Mouse (Mus musculus) hindbrain, embryonic 13.5 days (tissue): ENCODE results near the gene Zbp1. TPM values are rescaled to one million over a fixed set of nuclear protein-coding genes. Genes with fewer than 3 reads are reported as not detected.

Experiments
- ATAC-seq: fragments of 200-750 bp; cut with Nextera tagmentation; 2 replicates; pipeline ENCODE4 v1.8.0; 2017; ENCODE audit warnings: moderate TSS enrichment; ENCODE audit not compliant: low FRiP score
- H3K27ac ChIP-seq: fragments of 300-500 bp; sonication (generic); 2 replicates; pipeline ENCODE4 v1.5.1; 2015; ENCODE audit warnings: inconsistent platforms, mild to moderate bottlenecking, moderate library complexity
- H3K27me3 ChIP-seq: fragments of 300-500 bp; sonication (generic); 2 replicates; pipeline ENCODE4 v1.6.1; 2015; ENCODE audit warnings: mild to moderate bottlenecking, inconsistent platforms
- H3K36me3 ChIP-seq: fragments of 300-500 bp; sonication (generic); 2 replicates; pipeline ENCODE4 v1.6.1; 2015; ENCODE audit warnings: mild to moderate bottlenecking, inconsistent platforms
- H3K4me1 ChIP-seq: fragments of 300-500 bp; sonication (generic); replicated peaks from 2 replicates; pipeline ENCODE4 v1.6.1; 2015; ENCODE audit warnings: inconsistent platforms
- H3K4me2 ChIP-seq: fragments of 300-500 bp; sonication (generic); 2 replicates; pipeline ENCODE4 v1.6.1; 2015; ENCODE audit warnings: inconsistent platforms, mild to moderate bottlenecking, moderate library complexity
- H3K4me3 ChIP-seq: fragments of 300-500 bp; sonication (generic); 2 replicates; pipeline ENCODE4 v1.5.1; 2015; ENCODE audit warnings: mild to moderate bottlenecking, inconsistent platforms
- H3K9ac ChIP-seq: fragments of 300-500 bp; sonication (generic); 2 replicates; pipeline ENCODE4 v1.6.1; 2015; ENCODE audit warnings: mild to moderate bottlenecking, inconsistent platforms
- H3K9me3 ChIP-seq: fragments of 300-500 bp; sonication (generic); 2 replicates; pipeline ENCODE4 v1.6.1; 2016; ENCODE audit warnings: inconsistent platforms
- WGBS: fragments of 180-500 bp; shearing (Covaris S2); methylation state at CpG from one replicate; pipeline ENCODE4 v1.1.7; 2015; 5-methylcytosine and 5-hydroxymethylcytosine counted together
- polyA plus RNA-seq: library from polyadenylated mRNA; unstranded; fragments of >200 nt; fragmentation: Nextera tagmentation; extraction: Ambion mirVana; gene quantifications from 2 replicates; pipeline ENCODE4 v1.2.1, GENCODE M21; 2015

The Zbp1 gene
- polyA plus RNA-seq, 1 experiment from 2014 or later: 0.29 TPM

DNA sequence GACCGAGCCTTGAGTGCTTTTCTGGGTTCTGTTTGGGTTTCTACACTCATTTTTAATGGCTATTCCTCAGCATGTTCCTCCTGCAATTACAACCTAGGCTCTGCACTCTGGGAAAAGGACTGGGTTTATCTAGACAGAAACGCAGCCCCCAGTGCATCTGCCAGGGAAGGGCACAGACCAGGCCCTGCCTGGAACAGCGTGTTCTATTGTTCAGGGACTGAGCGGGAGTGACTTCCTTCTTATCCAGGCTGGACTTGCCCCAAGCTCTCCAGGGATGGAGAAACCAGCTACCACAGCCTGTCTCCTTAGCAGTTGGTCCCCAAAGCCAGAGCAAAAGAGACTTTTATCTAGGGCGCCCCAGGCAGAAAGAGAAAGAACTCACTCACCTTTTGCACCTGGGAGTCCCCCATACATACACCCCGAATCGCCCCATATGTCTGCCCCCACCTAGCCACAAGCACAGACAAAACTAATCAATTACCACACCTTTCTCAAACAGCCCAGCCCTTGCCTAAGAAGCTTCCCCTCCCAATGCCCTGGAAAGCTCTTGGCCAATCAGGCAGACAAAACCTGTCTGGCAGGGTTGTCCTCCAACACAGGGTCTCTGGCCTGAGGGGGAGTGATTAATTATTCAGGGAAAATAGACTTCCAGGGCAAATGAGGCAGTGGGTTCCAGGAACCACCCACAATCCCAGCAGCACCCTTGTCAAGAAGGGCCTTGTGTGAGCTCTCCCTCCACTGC, 37.3 kb upstream of the Zbp1 start:
- Histone ChIP-seq H3K27me3 (no peaks in the 10 kb centered on the region), H3K36me3 (no peaks in the 10 kb centered on the region), H3K9ac (no peak overlapping the region; the same call in 1 of the 2 replicates), H3K27ac (peak overlapping the region; percentile 77), H3K4me3 (no peak overlapping the region), H3K4me1 (peaks cover 99% of the 10 kb centered on the region), H3K9me3 (no peaks in the 10 kb centered on the region), H3K4me2 (no peak overlapping the region)
- ATAC-seq: no peak
- 60% methylated on average over 7 of the region's 7 CpGs for WGBS

DNA sequence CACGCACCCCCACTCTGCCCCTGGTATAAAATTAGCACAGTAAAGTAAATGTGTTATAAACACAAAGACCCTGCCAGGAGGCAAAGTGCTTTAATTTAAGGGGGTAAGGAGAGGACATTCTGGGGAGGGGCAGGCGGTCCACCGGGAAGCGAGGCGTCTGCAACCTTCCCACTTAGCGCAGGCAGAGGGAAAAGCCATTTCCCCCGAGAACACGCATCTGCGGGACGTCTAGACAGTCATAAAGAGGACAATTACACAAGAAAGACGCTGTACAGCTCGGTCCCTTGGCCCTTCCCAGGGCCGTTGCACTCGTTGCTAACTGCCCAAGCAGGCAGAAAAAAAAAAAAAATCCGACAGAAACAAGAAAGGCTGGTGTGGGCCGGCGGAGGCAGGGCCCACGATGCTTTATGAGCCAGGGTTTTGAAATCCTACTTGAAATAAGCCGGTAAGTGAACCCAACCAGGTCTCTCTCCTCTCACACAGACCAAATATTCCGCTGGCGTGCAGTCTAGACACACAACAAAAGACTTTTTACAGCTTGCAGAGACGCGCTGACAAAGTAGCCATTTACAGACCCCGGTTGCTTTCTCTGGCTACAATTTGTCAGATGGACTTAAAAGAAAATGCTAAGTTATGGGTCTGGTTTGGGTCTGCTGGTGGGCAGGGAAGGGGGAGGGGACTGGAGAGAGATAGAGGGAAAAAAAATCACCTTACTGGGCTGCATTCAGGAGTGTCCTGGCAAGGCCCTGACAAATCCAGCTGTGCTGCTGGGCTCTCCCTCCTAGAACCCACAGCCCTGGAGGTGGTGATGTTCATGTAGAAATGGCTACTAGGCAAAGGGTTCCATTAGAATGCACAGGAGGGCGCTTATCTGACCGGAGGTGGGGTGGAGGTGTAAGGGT, 35.3 kb upstream of the Zbp1 start:
- peak overlapping the region; percentile 70 for H3K27ac ChIP-seq
- H3K27me3 ChIP-seq: no peaks in the 10 kb centered on the region
- no peak overlapping the region for H3K4me3 ChIP-seq
- H3K4me2 ChIP-seq: peak overlapping the region; percentile 33
- H3K9ac ChIP-seq: peak overlapping the region; percentile 49; the same call in 1 of the 2 replicates
- 13% methylated on average over 26 of the region's 26 CpGs for WGBS
- peak; percentile 7; the same call in 1 of the 2 replicates for ATAC-seq
- peaks cover 99% of the 10 kb centered on the region for H3K4me1 ChIP-seq
- no peaks in the 10 kb centered on the region for H3K9me3 ChIP-seq
- H3K36me3 ChIP-seq: no peaks in the 10 kb centered on the region

DNA sequence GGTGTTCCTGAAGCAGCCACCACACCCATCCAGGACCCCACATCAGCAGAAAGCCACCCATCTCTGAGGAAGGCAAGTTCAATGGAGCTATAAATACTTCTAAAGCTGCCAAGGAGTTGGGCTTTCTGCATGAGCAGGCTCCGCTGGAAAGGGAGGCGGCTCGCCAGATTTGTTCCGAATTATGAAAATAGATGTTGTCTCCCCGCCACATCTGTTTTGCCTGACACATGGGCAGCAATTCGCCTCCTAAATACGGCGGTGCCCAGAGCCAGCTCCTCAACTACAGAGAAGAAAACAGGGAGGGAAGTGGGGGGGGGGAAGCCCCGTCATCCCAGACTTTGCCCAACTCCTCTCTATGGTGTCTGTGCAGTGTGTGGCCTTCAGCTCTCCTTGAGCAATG, 33.0 kb upstream of the Zbp1 start:
- WGBS: 56% methylated on average over 9 of the region's 9 CpGs
- H3K27ac ChIP-seq: 0 out of 2 replicates have a peak overlapping the region, but pooled peaks have one; percentile 30
- no peak for ATAC-seq

DNA sequence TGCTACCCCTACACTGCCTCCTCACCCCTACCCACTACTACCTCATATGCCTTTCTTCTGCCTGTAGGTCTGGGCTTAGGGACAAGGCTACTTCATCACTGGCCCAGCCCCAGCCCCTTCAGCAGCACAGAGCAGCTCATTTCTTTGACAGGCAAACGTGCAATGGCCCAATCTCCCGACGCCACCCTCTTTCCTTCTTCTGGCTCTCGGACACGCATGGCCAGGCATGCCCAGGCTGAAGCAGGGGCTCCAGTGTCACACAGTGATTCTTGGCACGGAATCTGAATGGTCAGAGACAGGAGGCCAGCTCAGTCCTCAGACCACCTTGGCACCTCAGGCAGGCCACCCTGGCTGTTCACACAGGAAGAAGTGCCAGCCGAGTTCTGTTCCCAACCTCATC, 32.4 kb upstream of the Zbp1 start:
- H3K36me3 ChIP-seq: no peaks in the 10 kb centered on the region
- H3K4me2 ChIP-seq: no peak overlapping the region
- no peaks in the 10 kb centered on the region for H3K27me3 ChIP-seq
- 0 out of 2 replicates have a peak overlapping the region, but pooled peaks have one; percentile 30 for H3K27ac ChIP-seq
- WGBS: 41% methylated on average over 7 of the region's 7 CpGs
- no peak for ATAC-seq
- H3K9ac ChIP-seq: peak overlapping the region; percentile 43; the same call in 1 of the 2 replicates
- H3K9me3 ChIP-seq: no peaks in the 10 kb centered on the region
- peaks cover 96% of the 10 kb centered on the region for H3K4me1 ChIP-seq
- H3K4me3 ChIP-seq: no peak overlapping the region

More for the DNA sequence above, 33.0 kb upstream of the Zbp1 start:
- peaks cover 96% of the 10 kb centered on the region for H3K4me1 ChIP-seq
- H3K4me3 ChIP-seq: no peak overlapping the region
- H3K27me3 ChIP-seq: no peaks in the 10 kb centered on the region
- H3K9me3 ChIP-seq: no peaks in the 10 kb centered on the region
- H3K4me2 ChIP-seq: no peak overlapping the region
- no peak overlapping the region for H3K9ac ChIP-seq
- H3K36me3 ChIP-seq: no peaks in the 10 kb centered on the region

DNA sequence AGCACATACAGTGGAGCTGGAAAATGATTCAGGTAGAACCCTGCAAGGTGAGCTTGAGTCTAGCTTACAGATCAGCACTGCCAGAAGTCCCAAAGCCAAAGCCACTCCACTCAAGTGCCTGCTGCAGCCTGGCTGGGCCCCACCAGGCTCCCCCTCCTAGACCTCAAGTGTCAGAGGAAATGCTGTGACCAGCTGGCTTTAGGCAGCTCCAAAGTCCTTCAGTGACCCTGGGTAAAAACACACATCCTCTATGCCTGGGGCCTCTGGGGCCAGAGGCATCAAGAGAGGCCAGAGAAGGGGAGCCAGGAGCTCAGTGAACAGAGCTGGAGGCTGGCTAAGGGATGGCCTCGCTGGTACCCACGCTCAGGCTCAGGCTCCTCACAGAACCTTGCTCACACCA, 31.7 kb upstream of the Zbp1 start:
- H3K27ac ChIP-seq: 0 out of 2 replicates have a peak overlapping the region, but pooled peaks have one; percentile 30
- H3K36me3 ChIP-seq: no peaks in the 10 kb centered on the region
- H3K9ac ChIP-seq: no peak overlapping the region
- H3K4me3 ChIP-seq: no peak overlapping the region
- H3K27me3 ChIP-seq: no peaks in the 10 kb centered on the region
- WGBS: 18% methylated on average over 2 of the region's 2 CpGs
- peaks cover 96% of the 10 kb centered on the region for H3K4me1 ChIP-seq
- H3K9me3 ChIP-seq: no peaks in the 10 kb centered on the region
- ATAC-seq: no peak
- H3K4me2 ChIP-seq: no peak overlapping the region

DNA sequence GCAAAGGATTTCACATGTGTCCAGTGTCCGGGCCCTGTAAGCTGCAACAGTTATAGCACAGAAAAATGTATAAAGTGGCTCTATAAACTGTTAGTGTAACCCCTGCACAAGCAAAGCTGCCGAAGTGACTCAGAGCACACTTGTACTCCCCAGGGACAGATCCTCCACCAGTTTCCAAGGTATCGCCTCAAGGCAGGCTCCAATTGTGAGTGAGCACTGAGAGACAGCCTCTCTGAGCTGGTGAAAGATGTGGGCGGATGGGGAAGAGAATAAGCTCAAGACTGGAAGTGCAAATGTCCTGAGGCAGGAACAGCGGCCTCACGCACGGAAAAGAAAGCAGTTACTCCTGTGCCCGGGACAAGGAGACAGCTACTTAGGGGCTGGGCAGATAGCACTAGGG, 31.2 kb upstream of the Zbp1 start:
- 66% methylated on average over 8 of the region's 8 CpGs for WGBS
- no peak overlapping the region for H3K4me2 ChIP-seq
- H3K9me3 ChIP-seq: no peaks in the 10 kb centered on the region
- no peaks in the 10 kb centered on the region for H3K27me3 ChIP-seq
- H3K4me1 ChIP-seq: peaks cover 95% of the 10 kb centered on the region
- peak overlapping the region; percentile 30; the same call in 1 of the 2 replicates for H3K27ac ChIP-seq
- no peak overlapping the region for H3K9ac ChIP-seq
- no peak overlapping the region for H3K4me3 ChIP-seq
- ATAC-seq: no peak
- no peaks in the 10 kb centered on the region for H3K36me3 ChIP-seq

DNA sequence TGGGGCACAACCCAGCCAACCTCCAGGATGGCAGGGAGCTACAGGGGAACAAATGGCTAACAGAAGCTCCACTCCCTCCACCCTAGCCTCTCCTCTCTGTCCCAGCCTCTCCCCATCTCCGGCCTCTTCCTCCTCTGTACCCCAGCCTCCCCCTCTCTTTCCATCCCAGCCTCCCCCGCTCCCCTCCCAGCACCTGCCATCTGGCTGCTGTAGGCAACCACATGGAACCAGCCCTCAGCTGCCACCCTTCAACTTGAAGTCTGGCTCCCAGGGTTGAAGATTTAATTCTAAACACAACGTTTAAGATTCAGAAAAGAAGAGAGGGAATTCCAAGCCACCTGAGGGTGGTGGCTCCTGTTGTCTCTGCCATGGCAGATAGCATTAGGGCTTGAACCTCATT, 30.7 kb upstream of the Zbp1 start:
- no peaks in the 10 kb centered on the region for H3K9me3 ChIP-seq
- H3K4me1 ChIP-seq: peaks cover 89% of the 10 kb centered on the region
- peak overlapping the region; percentile 23; the same call in 1 of the 2 replicates for H3K27ac ChIP-seq
- no peaks in the 10 kb centered on the region for H3K36me3 ChIP-seq
- no peak for ATAC-seq
- H3K4me2 ChIP-seq: no peak overlapping the region
- H3K27me3 ChIP-seq: no peaks in the 10 kb centered on the region
- WGBS: 42% methylated on average over 3 of the region's 3 CpGs
- H3K4me3 ChIP-seq: no peak overlapping the region
- H3K9ac ChIP-seq: no peak overlapping the region

DNA sequence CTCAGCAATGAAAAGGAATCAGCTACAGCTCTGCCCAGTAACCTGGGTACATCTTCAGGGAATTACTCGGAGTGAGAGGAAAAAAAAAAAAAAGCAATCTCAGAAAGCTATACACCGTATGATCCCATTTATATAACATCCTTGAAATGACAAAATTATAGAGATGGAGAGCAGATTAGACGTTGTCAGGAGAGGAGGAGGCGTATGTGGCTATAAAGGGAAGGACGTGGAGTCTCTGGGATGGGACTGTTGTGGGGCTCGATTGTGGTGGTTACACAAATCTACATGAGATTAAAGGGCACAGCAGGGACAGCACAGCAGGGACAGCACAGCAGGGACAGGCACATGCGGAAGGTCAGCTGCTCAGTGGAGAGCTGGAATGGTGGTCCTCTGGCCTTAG, 30.1 kb upstream of the Zbp1 start:
- no peaks in the 10 kb centered on the region for H3K27me3 ChIP-seq
- no peak overlapping the region for H3K27ac ChIP-seq
- WGBS: 68% methylated on average over 7 of the region's 7 CpGs
- no peak overlapping the region for H3K4me3 ChIP-seq
- no peaks in the 10 kb centered on the region for H3K9me3 ChIP-seq
- no peak for ATAC-seq
- H3K36me3 ChIP-seq: no peaks in the 10 kb centered on the region
- H3K4me1 ChIP-seq: peaks cover 88% of the 10 kb centered on the region
- H3K9ac ChIP-seq: no peak overlapping the region
- H3K4me2 ChIP-seq: no peak overlapping the region

DNA sequence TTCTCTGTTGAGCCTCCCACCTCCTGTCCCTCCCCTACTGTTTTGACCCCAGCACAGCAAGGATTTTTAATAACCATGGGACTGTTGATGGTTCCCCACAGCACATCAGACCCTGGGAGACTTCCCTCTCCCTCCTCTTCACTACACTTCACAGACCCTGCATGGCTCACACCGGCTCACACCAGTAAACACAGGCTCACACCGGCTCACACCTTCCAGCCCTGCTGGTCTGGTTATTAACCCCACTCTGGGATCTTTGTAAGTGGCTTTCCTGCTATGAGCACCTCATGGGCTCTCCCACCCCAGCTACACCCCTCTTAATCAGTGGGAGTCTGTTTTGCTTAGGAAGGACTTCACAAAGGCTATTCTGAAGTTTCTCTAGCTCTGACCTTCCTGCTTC, 29.2 kb upstream of the Zbp1 start:
- Histone ChIP-seq H3K4me1 (peaks cover 88% of the 10 kb centered on the region), H3K36me3 (no peaks in the 10 kb centered on the region), H3K9me3 (no peaks in the 10 kb centered on the region), H3K27ac (no peak overlapping the region), H3K27me3 (no peaks in the 10 kb centered on the region), H3K4me2 (no peak overlapping the region), H3K4me3 (no peak overlapping the region), H3K9ac (no peak overlapping the region)
- no peak for ATAC-seq
- 40% methylated on average over 2 of the region's 2 CpGs for whole genome bisulfite sequencing

DNA sequence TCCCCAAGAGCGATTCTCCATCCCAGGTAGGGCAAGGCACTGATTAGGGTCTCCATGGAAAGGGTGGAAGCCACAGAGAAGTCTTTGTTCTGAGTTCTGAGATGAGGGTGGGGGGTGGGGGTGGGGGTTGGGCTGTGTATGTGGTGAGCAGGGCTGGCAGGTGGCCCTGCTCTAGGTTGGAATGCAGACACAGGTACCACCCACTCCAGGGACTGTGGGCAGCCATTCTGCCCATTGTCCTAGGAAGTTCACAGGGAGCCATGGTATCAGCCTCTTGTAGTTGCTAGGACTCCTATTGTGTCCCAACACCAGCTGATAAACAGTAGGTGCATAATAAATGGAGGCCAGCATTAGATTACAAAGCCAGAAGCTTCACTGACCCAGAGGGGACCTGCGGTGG, 28.5 kb upstream of the Zbp1 start:
- 27% methylated on average over 2 of the region's 2 CpGs for WGBS

DNA sequence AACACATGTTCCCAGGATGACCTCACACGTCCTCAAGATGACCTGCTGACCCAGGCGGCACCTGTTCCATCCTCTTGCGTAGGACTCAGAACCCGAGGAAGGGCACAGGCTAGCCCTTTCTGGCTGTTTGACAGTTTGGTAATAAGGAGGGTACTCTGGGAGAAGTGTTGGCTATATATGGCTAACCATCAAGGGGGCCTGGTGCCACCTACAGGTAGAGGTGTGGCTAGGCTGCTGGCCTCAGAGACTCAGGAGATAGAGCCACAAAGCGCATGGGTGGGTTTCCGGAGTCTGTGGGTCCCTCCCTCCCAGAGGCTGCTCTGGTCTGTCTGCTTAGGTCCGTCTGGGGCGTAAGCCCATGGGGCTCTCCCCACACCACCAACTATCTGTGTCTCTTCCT, 28.0 kb upstream of the Zbp1 start:
- H3K36me3 ChIP-seq: no peaks in the 10 kb centered on the region
- WGBS: 66% methylated on average over 8 of the region's 8 CpGs
- no peaks in the 10 kb centered on the region for H3K27me3 ChIP-seq
- ATAC-seq: no peak
- no peak overlapping the region for H3K9ac ChIP-seq
- H3K4me1 ChIP-seq: peaks cover 87% of the 10 kb centered on the region
- no peak overlapping the region for H3K4me3 ChIP-seq
- no peaks in the 10 kb centered on the region for H3K9me3 ChIP-seq
- no peak overlapping the region for H3K4me2 ChIP-seq
- no peak overlapping the region for H3K27ac ChIP-seq

More for the DNA sequence above, 28.5 kb upstream of the Zbp1 start:
- H3K4me3 ChIP-seq: no peak overlapping the region
- no peak overlapping the region for H3K9ac ChIP-seq
- no peak overlapping the region for H3K4me2 ChIP-seq
- H3K9me3 ChIP-seq: no peaks in the 10 kb centered on the region
- H3K36me3 ChIP-seq: no peaks in the 10 kb centered on the region
- no peak for ATAC-seq
- peaks cover 88% of the 10 kb centered on the region for H3K4me1 ChIP-seq
- no peak overlapping the region for H3K27ac ChIP-seq
- no peaks in the 10 kb centered on the region for H3K27me3 ChIP-seq

DNA sequence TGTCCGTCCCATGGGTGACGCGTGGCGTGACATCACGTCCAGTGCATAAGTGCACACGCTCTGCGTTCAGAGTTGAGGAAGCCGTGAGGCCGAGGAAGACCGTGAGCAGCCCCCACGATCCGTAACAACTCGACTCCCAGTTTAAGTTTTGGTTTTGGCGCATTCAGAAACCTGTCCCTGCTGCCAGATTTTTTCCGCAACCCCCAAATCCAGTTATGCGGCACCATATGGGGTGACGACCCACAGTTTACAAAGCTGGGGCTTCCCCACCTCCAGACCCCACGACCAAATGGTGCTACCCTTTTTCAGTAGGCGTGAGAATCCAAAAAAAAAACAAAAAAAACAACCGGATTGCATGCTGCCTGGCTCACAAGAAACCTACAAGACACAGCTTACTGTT, 26.5 kb upstream of the Zbp1 start:
- no peaks in the 10 kb centered on the region for H3K27me3 ChIP-seq
- H3K4me3 ChIP-seq: no peak overlapping the region
- no peaks in the 10 kb centered on the region for H3K9me3 ChIP-seq
- no peaks in the 10 kb centered on the region for H3K36me3 ChIP-seq
- H3K4me2 ChIP-seq: no peak overlapping the region
- no peak overlapping the region for H3K27ac ChIP-seq
- no peak overlapping the region for H3K9ac ChIP-seq
- 88% methylated on average over 20 of the region's 20 CpGs for WGBS
- no peak for ATAC-seq
- peaks cover 87% of the 10 kb centered on the region for H3K4me1 ChIP-seq
